Mouse (Mus musculus) MEL (cell line): ENCODE data around the gene Slc25a12. TPM values are rescaled to one million over a fixed set of nuclear protein-coding genes. Genes with fewer than 3 reads are reported as not detected.

Experiments used
- DNase-seq: peaks from one replicate; pipeline ENCODE4 v3.0.0; 2011; ENCODE audit warnings: low read depth, low spot score
- H3K27ac ChIP-seq: 2 replicates; pipeline ENCODE4 v1.5.1; 2012; ENCODE audit warnings: low read depth, mild to moderate bottlenecking, control low read depth, low read length, moderate library complexity; ENCODE audit not compliant: control insufficient read depth
- H3K27me3 ChIP-seq, 2 experiments: fragments of 150-350 bp in 1 of 2; sonication (generic) in 1 of 2; 2 replicates each; pipeline ENCODE4 v1.6.1; 2012; ENCODE audit warnings: low read length in 2 of 2, mild to moderate bottlenecking in 2 of 2, improper control_type of control experiment in 1 of 2, moderate library complexity in 1 of 2; ENCODE audit not compliant: insufficient read depth in 2 of 2, control insufficient read depth in 1 of 2
- H3K36me3 ChIP-seq, 2 experiments: 2 replicates each; pipeline ENCODE4 v1.6.1; 2012 to 2014; ENCODE audit warnings: low read length in 2 of 2, improper control_type of control experiment in 1 of 2, inconsistent platforms in 1 of 2, mild to moderate bottlenecking in 1 of 2; ENCODE audit not compliant: insufficient read depth in 2 of 2, control insufficient read depth in 1 of 2
- H3K4me1 ChIP-seq, 2 experiments: fragments of 150-350 bp in 1 of 2; sonication (generic) in 1 of 2; 2 replicates each; pipeline ENCODE4 v1.6.1; 2012; ENCODE audit warnings: low read length in 2 of 2, improper control_type of control experiment in 1 of 2, mild to moderate bottlenecking in 1 of 2; ENCODE audit not compliant: insufficient read depth in 2 of 2, control insufficient read depth in 1 of 2
- H3K4me3 ChIP-seq, 2 experiments: fragments of 150-350 bp in 1 of 2; sonication (generic) in 1 of 2; 2 replicates each; pipeline ENCODE4 v1.5.1; 2012; ENCODE audit warnings: low read depth in 2 of 2, low read length in 2 of 2, mild to moderate bottlenecking in 2 of 2, moderate library complexity in 2 of 2, control low read depth in 1 of 2, improper control_type of control experiment in 1 of 2; ENCODE audit not compliant: control insufficient read depth in 1 of 2, insufficient read depth in 1 of 2
- H3K79me2 ChIP-seq: 2 replicates; pipeline ENCODE4 v1.6.1; 2012; ENCODE audit warnings: mild to moderate bottlenecking, low read length, moderate library complexity; ENCODE audit not compliant: control insufficient read depth, poor library complexity, insufficient read depth
- H3K9ac ChIP-seq: 2 replicates; pipeline ENCODE4 v1.6.1; 2012; ENCODE audit warnings: low read depth, mild to moderate bottlenecking, control low read depth, low read length, moderate library complexity; ENCODE audit not compliant: control insufficient read depth, poor library complexity, severe bottlenecking
- H3K9me3 ChIP-seq: fragments of 150-350 bp; sonication (generic); replicated peaks from 2 replicates; pipeline ENCODE4 v1.6.1; 2012; ENCODE audit warnings: mild to moderate bottlenecking, low read length, improper control_type of control experiment, moderate library complexity; ENCODE audit not compliant: insufficient read depth
- BHLHE40 ChIP-seq: IDR thresholded peaks from 2 replicates; pipeline ENCODE4 v1.6.1; 2012; ENCODE audit warnings: low read depth, mild to moderate bottlenecking, inconsistent platforms, low read length, improper control_type of control experiment, borderline replicate concordance
- CHD1 ChIP-seq: IDR thresholded peaks from 2 replicates; pipeline ENCODE4 v1.6.1; 2012; ENCODE audit warnings: low read depth, mild to moderate bottlenecking, inconsistent platforms, low read length, improper control_type of control experiment
- CHD2 ChIP-seq: IDR thresholded peaks from 2 replicates; pipeline ENCODE4 v1.6.1; 2011; ENCODE audit warnings: low read length, improper control_type of control experiment
- CTCF ChIP-seq, 3 experiments: IDR thresholded peaks in 2 of 3; conservative IDR thresholded peaks in 1 of 3; 2 replicates each; pipeline ENCODE4 v1.5.1; 2011 to 2012; ENCODE audit warnings: low read length in 3 of 3, low read depth in 2 of 3, mild to moderate bottlenecking in 2 of 3, improper control_type of control experiment in 1 of 3, inconsistent platforms in 1 of 3, mixed read lengths in 1 of 3, moderate library complexity in 1 of 3; ENCODE audit not compliant: control insufficient read depth in 1 of 3, insufficient read depth in 1 of 3, poor library complexity in 1 of 3, severe bottlenecking in 1 of 3
- E2F4 ChIP-seq: IDR thresholded peaks from 2 replicates; pipeline ENCODE4 v1.6.1; 2011; ENCODE audit warnings: low read depth, low read length, improper control_type of control experiment, borderline replicate concordance
- ELF1 ChIP-seq: IDR thresholded peaks from 2 replicates; pipeline ENCODE4 v1.6.1; 2014; ENCODE audit warnings: low read depth, mild to moderate bottlenecking, inconsistent platforms, low read length, improper control_type of control experiment, moderate library complexity
- EP300 ChIP-seq, 2 experiments: IDR thresholded peaks; 2 replicates each; pipeline ENCODE4 v1.6.1; 2011; ENCODE audit warnings: improper control_type of control experiment in 2 of 2, low read length in 2 of 2, low read depth in 1 of 2, mild to moderate bottlenecking in 1 of 2
- GATA1 ChIP-seq: IDR thresholded peaks from 2 replicates; pipeline ENCODE4 v1.6.1; 2011; ENCODE audit warnings: low read depth, low read length, improper control_type of control experiment
- JUND ChIP-seq: IDR thresholded peaks from 2 replicates; pipeline ENCODE4 v1.6.1; 2011; ENCODE audit warnings: low read depth, mild to moderate bottlenecking, improper control_type of control experiment, low read length
- KAT2A ChIP-seq: conservative IDR thresholded peaks from 2 replicates; pipeline ENCODE4 v1.6.1; 2012; ENCODE audit warnings: low read depth, low read length, improper control_type of control experiment, inconsistent platforms
- MAX ChIP-seq: IDR thresholded peaks from 2 replicates; pipeline ENCODE4 v1.6.1; 2011; ENCODE audit warnings: low read length, improper control_type of control experiment
- MAZ ChIP-seq: IDR thresholded peaks from 2 replicates; pipeline ENCODE4 v1.6.1; 2012; ENCODE audit warnings: low read depth, mild to moderate bottlenecking, inconsistent platforms, low read length, improper control_type of control experiment
- MEF2A ChIP-seq: IDR thresholded peaks from 2 replicates; pipeline ENCODE4 v1.6.1; 2014; ENCODE audit warnings: low read depth, mild to moderate bottlenecking, inconsistent platforms, low read length, improper control_type of control experiment; ENCODE audit not compliant: poor library complexity, insufficient replicate concordance, severe bottlenecking; ENCODE audit errors: extremely low read depth
- MXI1 ChIP-seq: IDR thresholded peaks from 2 replicates; pipeline ENCODE4 v1.6.1; 2011; ENCODE audit warnings: mild to moderate bottlenecking, low read depth, low read length, improper control_type of control experiment
- MYB ChIP-seq: IDR thresholded peaks from 2 replicates; pipeline ENCODE4 v1.6.1; 2011; ENCODE audit warnings: mild to moderate bottlenecking, low read depth, low read length, improper control_type of control experiment
- MYC ChIP-seq: IDR thresholded peaks from 2 replicates; pipeline ENCODE4 v1.6.1; 2011; ENCODE audit warnings: low read depth, mild to moderate bottlenecking, low read length, improper control_type of control experiment, moderate library complexity
- POLR2A ChIP-seq, 2 experiments: IDR thresholded peaks; 2 replicates each; pipeline ENCODE4 v1.6.1; 2011 to 2012; ENCODE audit warnings: low read length in 2 of 2, mild to moderate bottlenecking in 2 of 2, control low read depth in 1 of 2, improper control_type of control experiment in 1 of 2, low read depth in 1 of 2, moderate library complexity in 1 of 2; ENCODE audit not compliant: control insufficient read depth in 1 of 2, insufficient read depth in 1 of 2, poor library complexity in 1 of 2
- POLR2AphosphoS2 ChIP-seq: IDR thresholded peaks from 2 replicates; pipeline ENCODE4 v1.6.1; 2011; ENCODE audit warnings: low read length, improper control_type of control experiment
- POLR2AphosphoS5 ChIP-seq: IDR thresholded peaks from 2 replicates; pipeline ENCODE4 v1.6.1; 2012; ENCODE audit warnings: low read depth, borderline replicate concordance, mild to moderate bottlenecking, inconsistent platforms, low read length, moderate library complexity, mixed read lengths
- SMC3 ChIP-seq: IDR thresholded peaks from 2 replicates; pipeline ENCODE4 v1.6.1; 2011; ENCODE audit warnings: low read depth, low read length, improper control_type of control experiment
- TAL1 ChIP-seq: IDR thresholded peaks from 2 replicates; pipeline ENCODE4 v1.6.1; 2012; ENCODE audit warnings: mild to moderate bottlenecking, inconsistent platforms, low read length, moderate library complexity, mixed read lengths
- UBTF ChIP-seq: IDR thresholded peaks from 2 replicates; pipeline ENCODE4 v1.6.1; 2012; ENCODE audit warnings: low read depth, mild to moderate bottlenecking, inconsistent platforms, low read length, improper control_type of control experiment, moderate library complexity, borderline replicate concordance; ENCODE audit not compliant: insufficient read depth
- USF1 ChIP-seq: IDR thresholded peaks from 2 replicates; pipeline ENCODE4 v1.6.1; 2014; ENCODE audit warnings: low read depth, mild to moderate bottlenecking, inconsistent platforms, low read length, improper control_type of control experiment, moderate library complexity
- ZMIZ1 ChIP-seq: IDR thresholded peaks from 2 replicates; pipeline ENCODE4 v1.6.1; 2012; ENCODE audit warnings: low read depth, mild to moderate bottlenecking, inconsistent platforms, low read length, improper control_type of control experiment, moderate library complexity
- ZNF384 ChIP-seq: IDR thresholded peaks from 2 replicates; pipeline ENCODE4 v1.6.1; 2012; ENCODE audit warnings: low read depth, mild to moderate bottlenecking, inconsistent platforms, low read length, improper control_type of control experiment
- polyA plus RNA-seq, 2 experiments: library from polyadenylated mRNA; stranded (reverse) in 1 of 2; unstranded in 1 of 2; fragments of >175 nt in 1 of 2; fragments of >200 nt in 1 of 2; gene quantifications; 2 replicates each; pipeline versions ENCODE4 v1.2.1 to v1.2.4; 2012; ENCODE audit warnings: low replicate concordance in 2 of 2, low read depth in 1 of 2; ENCODE audit not compliant: insufficient read length in 2 of 2, insufficient read depth in 1 of 2, missing spikeins in 1 of 2
- total RNA-seq: library from RNA; depleted of rRNA; stranded (reverse); fragments of 300-350 nt; gene quantifications from 2 replicates; pipeline ENCODE4 v1.2.3, GENCODE M21; 2012

Slc25a12 gene
- total and polyA plus RNA-seq, 3 experiments, result 63.2 to 98.6 TPM; not detected in 1

GRCm38 (mm10) chr2:71336209-71336608 lies 31.3 kb downstream of the Slc25a12 start:
- no peak for DNase-seq
- peaks cover 5% of the 10 kb centered on the region for H3K79me2 ChIP-seq
- peaks cover 15 to 22% of the 10 kb centered on the region in 2 experiments for H3K4me1 ChIP-seq
- H3K27me3 ChIP-seq, result no peaks in the 10 kb centered on the region
- H3K9ac ChIP-seq, result no peak overlapping the region
- TF ChIP-seq TAL1, result no peak
- no peak for TF ChIP-seq MAX
- no peak for TF ChIP-seq POLR2AphosphoS2
- no peak for TF ChIP-seq JUND
- no peak for TF ChIP-seq POLR2A (IDR thresholded peaks at IDR 0.05; ENCODE audit: control insufficient read depth in 1 of 2, insufficient read depth in 1 of 2, low read depth in 1 of 2, low read length in 2 of 2, poor library complexity in 1 of 2)
- TF ChIP-seq MYB, result no peak
- no peak for TF ChIP-seq CTCF (IDR thresholded peaks at IDR 0.05 in 2 of 3, conservative IDR thresholded peaks at IDR 0.05 in 1 of 3; ENCODE audit: control insufficient read depth in 1 of 3, insufficient read depth in 1 of 3, low read depth in 2 of 3, low read length in 3 of 3, poor library complexity in 1 of 3, severe bottlenecking in 1 of 3)
- TF ChIP-seq CHD1, result no peak
- no peak for TF ChIP-seq KAT2A
- TF ChIP-seq BHLHE40, result no peak
- TF ChIP-seq EP300 (IDR thresholded peaks at IDR 0.05; ENCODE audit: low read depth in 1 of 2, low read length in 2 of 2), result no peak
- TF ChIP-seq ZNF384, result no peak
- no peak for TF ChIP-seq GATA1
- no peak for TF ChIP-seq MAZ
- H3K27ac ChIP-seq, result peak overlapping the region; percentile 95; the same call in 1 of the 2 replicates
- peaks cover 2 to 29% of the 10 kb centered on the region in 2 experiments; a peak in 2 of 4 replicates for H3K36me3 ChIP-seq
- no peaks in the 10 kb centered on the region for H3K9me3 ChIP-seq
- no peak overlapping the region for H3K4me3 ChIP-seq

GRCm38 (mm10) chr2:71333986-71334822 lies 33.3 kb downstream of the Slc25a12 start:
- H3K79me2 ChIP-seq, result peaks cover 5% of the 10 kb centered on the region
- peaks cover 4 to 27% of the 10 kb centered on the region in 2 experiments; a peak in 3 of 4 replicates for H3K36me3 ChIP-seq
- H3K27ac ChIP-seq, result no peak overlapping the region
- no peaks in the 10 kb centered on the region for H3K9me3 ChIP-seq
- H3K9ac ChIP-seq, result no peak overlapping the region
- H3K4me1 ChIP-seq, result peaks cover 14 to 22% of the 10 kb centered on the region in 2 experiments
- H3K4me3 ChIP-seq, result no peak overlapping the region
- DNase-seq, result no peak
- TF ChIP-seq ZMIZ1 (no peak), MYC (no peak), MEF2A (no peak), CHD2 (no peak), USF1 (no peak), POLR2A (IDR thresholded peaks at IDR 0.05; ENCODE audit: control insufficient read depth in 1 of 2, insufficient read depth in 1 of 2, low read depth in 1 of 2, low read length in 2 of 2, poor library complexity in 1 of 2) (no peak), KAT2A (no peak), MXI1 (no peak), E2F4 (no peak), ELF1 (no peak), POLR2AphosphoS2 (no peak), UBTF (no peak), GATA1 (no peak), MAX (no peak), JUND (no peak), SMC3 (no peak), ZNF384 (no peak), POLR2AphosphoS5 (no peak)
- TF ChIP-seq, all 39 proteins: peak for 0
- H3K27me3 ChIP-seq, result no peaks in the 10 kb centered on the region
